Mouse (Mus musculus) lung, embryonic 15.5 days (tissue): ENCODE measurements around the gene Pecam1. TPM values are rescaled to one million over a fixed set of nuclear protein-coding genes. Genes with fewer than 3 reads are reported as not detected.
"Not testable (repeated sequence)": the region's sequence is repeated elsewhere in the genome, so short reads cannot be mapped to it uniquely, and the experiment has no call there.

Source experiments
- ATAC-seq: fragments of 200-750 bp; cut with Nextera tagmentation; 2 replicates; pipeline ENCODE4 v1.8.0; 2017; ENCODE audit warnings: moderate number of reproducible peaks, borderline replicate concordance; ENCODE audit not compliant: low FRiP score, low TSS enrichment; ENCODE audit errors: extremely low read depth
- H3K27ac ChIP-seq: fragments of 300-500 bp; sonication (generic); 2 replicates; pipeline ENCODE4 v1.5.1; 2015; ENCODE audit warnings: moderate library complexity, mild to moderate bottlenecking, inconsistent platforms
- H3K27me3 ChIP-seq: fragments of 300-500 bp; sonication (generic); 2 replicates; pipeline ENCODE4 v1.6.1; 2015; ENCODE audit warnings: inconsistent platforms
- H3K36me3 ChIP-seq: fragments of 300-500 bp; sonication (generic); 2 replicates; pipeline ENCODE4 v1.6.1; 2015; ENCODE audit warnings: inconsistent platforms
- H3K4me1 ChIP-seq: fragments of 300-500 bp; sonication (generic); 2 replicates; pipeline ENCODE4 v1.6.1; 2015; ENCODE audit warnings: inconsistent platforms
- H3K4me2 ChIP-seq: fragments of 300-500 bp; sonication (generic); 2 replicates; pipeline ENCODE4 v1.6.1; 2015; ENCODE audit warnings: inconsistent platforms, mild to moderate bottlenecking, moderate library complexity
- H3K4me3 ChIP-seq: fragments of 300-500 bp; sonication (generic); 2 replicates; pipeline ENCODE4 v1.5.1; 2015; ENCODE audit warnings: mild to moderate bottlenecking, inconsistent platforms
- H3K9ac ChIP-seq: fragments of 300-500 bp; sonication (generic); 2 replicates; pipeline ENCODE4 v1.6.1; 2015; ENCODE audit warnings: inconsistent platforms
- H3K9me3 ChIP-seq: fragments of 300-500 bp; sonication (generic); 2 replicates; pipeline ENCODE4 v1.6.1; 2016; ENCODE audit warnings: inconsistent platforms
- WGBS: fragments of 180-500 bp; shearing (Covaris S2); methylation state at CpG from one replicate; pipeline ENCODE4 v1.1.7; 2015; 5-methylcytosine and 5-hydroxymethylcytosine counted together
- polyA plus RNA-seq: library from polyadenylated mRNA; unstranded; fragments of >200 nt; fragmentation: Nextera tagmentation; extraction: Ambion mirVana; gene quantifications from 2 replicates; pipeline ENCODE4 v1.2.1, GENCODE M21; 2015

Pecam1 gene
- polyA plus RNA-seq, 1 experiment from 2014 or later = 117 TPM

DNA sequence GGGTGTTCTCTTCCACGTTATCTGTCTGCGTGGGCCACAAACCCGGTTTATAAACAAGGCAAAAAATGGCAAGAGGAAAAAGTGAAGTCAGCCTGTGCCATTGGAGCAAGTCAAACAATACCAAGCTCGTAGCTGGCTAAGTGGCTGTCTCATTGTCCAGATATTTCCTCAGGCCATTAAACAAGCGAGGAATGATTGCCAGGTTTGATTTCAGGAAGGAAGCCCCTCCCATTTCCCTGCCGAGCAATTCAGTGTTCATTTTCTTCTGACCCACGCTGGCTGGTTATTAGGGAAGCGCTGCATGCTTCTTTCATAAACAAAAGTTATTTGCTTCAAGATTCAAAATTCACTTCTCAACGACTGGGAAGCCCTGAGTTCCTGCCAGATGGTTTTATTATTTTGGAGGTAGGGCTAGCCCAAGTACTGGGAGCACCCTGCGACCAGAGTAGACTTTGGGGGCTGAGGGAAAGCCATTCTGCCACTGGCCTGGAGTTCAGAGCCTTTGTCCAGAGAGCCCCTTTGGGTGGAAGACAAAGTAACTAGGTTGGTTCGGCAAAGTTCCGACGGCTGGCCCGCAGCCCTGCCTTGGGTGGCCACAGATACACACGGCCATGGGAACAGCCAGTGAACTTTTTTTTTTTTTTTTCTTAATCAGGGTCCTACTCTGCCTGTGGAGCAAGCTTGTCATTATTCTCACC is 90.7 kb downstream of the Pecam1 start:
- WGBS = 31% methylated on average over 15 of the region's 15 CpGs
- Histone ChIP-seq H3K4me3 (no peak overlapping the region), H3K27me3 (no peaks in the 10 kb centered on the region), H3K4me2 (peak overlapping the region; percentile 16), H3K27ac (peak overlapping the region; percentile 95), H3K4me1 (peaks cover 46% of the 10 kb centered on the region), H3K9ac (no peak overlapping the region; the same call in 1 of the 2 replicates), H3K9me3 (no peaks in the 10 kb centered on the region), H3K36me3 (no peaks in the 10 kb centered on the region)
- peak; percentile 35; the same call in 1 of the 2 replicates for ATAC-seq

DNA sequence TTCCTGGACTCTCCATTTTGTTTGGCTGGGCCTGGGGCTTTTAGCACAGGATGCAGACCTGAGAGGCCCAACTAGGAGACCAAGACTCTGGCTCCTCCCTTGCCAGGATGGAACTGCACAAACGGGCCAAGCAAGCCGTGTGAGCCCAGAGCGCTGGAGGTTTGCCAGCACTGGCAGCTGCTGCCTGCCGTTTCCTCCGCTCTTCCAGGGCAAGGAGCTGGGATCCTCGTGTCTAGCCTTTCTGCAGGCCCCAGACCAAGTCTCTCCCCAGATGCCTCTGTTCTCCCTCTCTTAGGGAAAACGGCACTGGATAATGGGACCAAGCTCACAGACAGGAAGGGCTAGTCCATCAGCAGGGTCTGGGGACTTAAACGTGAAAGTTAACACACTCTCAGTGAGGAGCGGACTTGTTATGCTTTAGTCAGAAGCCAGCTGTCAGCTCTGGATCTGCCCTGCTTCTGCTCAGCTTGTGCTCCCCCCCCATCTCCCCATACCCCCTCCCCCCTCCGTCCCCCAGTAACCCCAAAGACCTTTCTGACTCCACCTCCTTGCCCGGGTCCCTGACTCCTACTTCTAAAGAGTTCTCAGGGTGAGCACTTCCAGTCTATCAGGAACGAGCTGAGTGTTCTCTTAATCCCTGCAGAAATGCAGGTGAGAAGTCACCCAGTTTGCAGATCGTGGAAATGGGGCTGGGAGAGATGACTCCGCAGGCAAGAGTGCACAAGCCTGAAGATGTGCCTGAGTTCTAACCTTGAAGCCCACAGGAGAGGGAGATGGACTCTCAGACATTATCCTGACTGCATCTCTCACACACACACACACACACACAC is 92.2 kb downstream of the Pecam1 start:
- no peak overlapping the region for H3K4me3 ChIP-seq
- H3K9ac ChIP-seq = peak overlapping the region; percentile 20; the same call in 1 of the 2 replicates
- no peaks in the 10 kb centered on the region for H3K9me3 ChIP-seq
- peak overlapping the region; percentile 95 for H3K27ac ChIP-seq
- peak overlapping the region; percentile 17 for H3K4me2 ChIP-seq
- no peaks in the 10 kb centered on the region for H3K36me3 ChIP-seq
- H3K4me1 ChIP-seq = peaks cover 41% of the 10 kb centered on the region
- 8% methylated on average over 14 of the region's 14 CpGs for WGBS
- H3K27me3 ChIP-seq = no peaks in the 10 kb centered on the region
- ATAC-seq = peak; percentile 84

DNA sequence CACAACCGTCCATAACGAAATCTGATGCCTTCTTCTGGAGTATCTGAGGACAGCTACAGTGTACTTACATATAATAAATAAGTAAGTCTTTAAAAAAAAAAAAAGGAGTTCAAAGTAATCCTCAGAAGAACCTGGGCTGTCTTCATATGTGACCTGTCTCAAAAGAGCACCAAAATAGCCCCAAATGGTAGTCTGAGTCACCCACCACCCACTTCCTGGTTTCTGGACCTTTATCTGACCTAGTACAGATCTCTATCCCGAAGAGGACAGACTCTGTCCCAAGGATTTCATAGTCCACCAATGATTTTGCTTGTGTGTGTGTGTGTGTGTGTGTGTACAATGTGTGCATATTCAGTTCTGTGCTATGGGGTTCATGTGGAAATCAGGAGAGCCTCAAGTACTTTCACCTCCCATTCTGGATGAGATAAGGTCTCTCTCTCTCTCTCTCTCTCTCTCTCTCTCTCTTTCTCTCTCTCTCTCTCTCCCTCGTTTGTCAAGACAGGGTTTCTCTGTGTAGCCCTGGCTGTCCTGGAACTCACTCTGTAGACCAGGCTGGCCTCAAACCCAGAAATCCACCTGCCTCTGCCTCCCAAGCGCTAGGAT is 93.4 kb downstream of the Pecam1 start:
- not testable (repeated sequence) for H3K9ac ChIP-seq, H3K4me2 ChIP-seq, H3K27me3 ChIP-seq, H3K4me3 ChIP-seq, ATAC-seq, H3K36me3 ChIP-seq, H3K9me3 ChIP-seq
- WGBS = 75% methylated on average over 5 of the region's 5 CpGs
- Histone ChIP-seq H3K4me1 (peaks cover 37% of the 10 kb centered on the region), H3K27ac (peak overlapping the region; percentile 95; the same call in 1 of the 2 replicates)

DNA sequence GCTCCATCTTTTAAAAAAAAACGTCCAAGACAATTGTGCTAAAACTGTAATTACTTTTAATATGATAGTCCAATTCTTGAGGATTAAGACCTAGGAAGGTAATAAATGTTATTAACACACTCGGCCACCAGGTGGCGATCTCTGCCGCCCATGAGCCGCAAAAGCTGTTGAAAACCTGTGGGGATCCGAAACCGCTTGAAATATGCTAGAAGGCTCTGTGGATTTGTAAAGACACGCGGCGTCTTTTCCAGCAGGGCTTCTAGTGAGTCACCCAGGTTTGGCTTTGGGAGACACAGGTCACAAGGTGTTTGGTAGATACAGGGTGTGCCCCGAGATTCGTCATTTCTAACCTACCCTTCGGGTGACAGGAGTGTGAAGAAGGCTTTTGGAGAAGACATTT is 102.1 kb downstream of the Pecam1 start:
- no peak overlapping the region for H3K27ac ChIP-seq
- H3K4me1 ChIP-seq = 0 out of 2 replicates have a peak, but pooled peaks cover 5% of the 10 kb centered on the region
- no peak overlapping the region for H3K9ac ChIP-seq
- no peaks in the 10 kb centered on the region for H3K9me3 ChIP-seq
- H3K4me2 ChIP-seq = no peak overlapping the region
- WGBS = 23% methylated on average over 13 of the region's 13 CpGs
- no peaks in the 10 kb centered on the region for H3K36me3 ChIP-seq
- no peaks in the 10 kb centered on the region for H3K27me3 ChIP-seq
- ATAC-seq = no peak
- no peak overlapping the region for H3K4me3 ChIP-seq

DNA sequence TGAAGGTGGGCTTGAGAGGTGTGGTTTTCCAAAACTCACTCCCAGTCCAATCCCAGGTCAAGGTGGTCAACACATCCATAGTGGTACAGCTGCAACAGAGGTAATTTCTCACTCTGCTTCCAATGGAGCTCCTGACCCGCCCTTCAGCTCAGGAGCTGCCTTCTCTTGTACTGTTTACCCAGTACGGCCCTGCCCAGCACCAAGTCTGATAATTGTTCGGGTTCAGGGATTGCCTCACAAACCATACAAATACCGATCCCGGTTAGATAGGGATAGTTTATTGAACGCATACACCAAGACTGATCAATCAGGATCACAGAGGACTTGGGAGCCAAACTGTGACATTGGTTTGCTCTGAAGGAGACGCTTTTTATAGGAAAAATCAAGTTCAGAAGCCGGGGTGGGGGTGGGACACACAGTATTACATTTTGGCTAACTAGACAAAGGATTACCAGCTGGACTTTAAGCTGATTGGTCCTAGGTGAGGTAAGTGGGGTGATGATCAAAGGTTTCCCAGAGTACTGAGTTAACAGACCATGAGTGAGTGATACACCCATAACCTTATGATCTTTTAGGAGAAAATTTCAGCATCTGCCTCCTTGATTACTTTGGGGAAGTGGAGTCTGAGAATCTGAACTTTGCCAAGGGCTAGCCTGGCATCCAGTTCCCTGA is 107.3 kb downstream of the Pecam1 start:
- Histone ChIP-seq H3K27me3 (no peaks in the 10 kb centered on the region), H3K9ac (no peak overlapping the region), H3K4me3 (no peak overlapping the region), H3K9me3 (no peaks in the 10 kb centered on the region), H3K4me2 (no peak overlapping the region), H3K36me3 (no peaks in the 10 kb centered on the region), H3K27ac (no peak overlapping the region), H3K4me1 (peaks cover 31% of the 10 kb centered on the region)
- ATAC-seq = no peak
- 65% methylated on average over 8 of the region's 8 CpGs for WGBS

DNA sequence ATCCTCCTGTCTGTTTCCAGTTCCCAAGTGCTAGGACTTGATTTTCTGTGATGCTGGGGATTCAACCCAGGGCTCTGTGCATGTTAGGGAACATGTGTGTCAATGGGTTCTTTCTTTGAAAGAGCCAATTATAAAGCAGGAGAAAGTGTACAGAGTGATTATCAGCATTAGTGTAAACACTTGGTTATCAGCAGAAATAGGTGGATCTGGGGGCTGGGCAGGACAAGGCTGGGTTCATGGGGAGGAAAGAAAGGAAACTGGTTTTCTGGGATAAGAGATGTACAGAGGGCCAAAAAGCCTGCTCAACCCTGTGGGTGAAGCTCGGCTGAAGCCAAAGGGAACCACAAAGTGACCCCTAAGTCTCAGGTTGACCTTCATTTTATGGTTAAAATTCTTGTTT is 108.8 kb downstream of the Pecam1 start:
- Histone ChIP-seq H3K9ac (no peak overlapping the region), H3K4me2 (no peak overlapping the region), H3K4me1 (peaks cover 42% of the 10 kb centered on the region), H3K27me3 (no peaks in the 10 kb centered on the region), H3K36me3 (no peaks in the 10 kb centered on the region), H3K4me3 (no peak overlapping the region), H3K9me3 (no peaks in the 10 kb centered on the region), H3K27ac (peak overlapping the region; percentile 42)
- WGBS = 47% methylated on average over 1 of the region's 1 CpGs
- no peak for ATAC-seq

DNA sequence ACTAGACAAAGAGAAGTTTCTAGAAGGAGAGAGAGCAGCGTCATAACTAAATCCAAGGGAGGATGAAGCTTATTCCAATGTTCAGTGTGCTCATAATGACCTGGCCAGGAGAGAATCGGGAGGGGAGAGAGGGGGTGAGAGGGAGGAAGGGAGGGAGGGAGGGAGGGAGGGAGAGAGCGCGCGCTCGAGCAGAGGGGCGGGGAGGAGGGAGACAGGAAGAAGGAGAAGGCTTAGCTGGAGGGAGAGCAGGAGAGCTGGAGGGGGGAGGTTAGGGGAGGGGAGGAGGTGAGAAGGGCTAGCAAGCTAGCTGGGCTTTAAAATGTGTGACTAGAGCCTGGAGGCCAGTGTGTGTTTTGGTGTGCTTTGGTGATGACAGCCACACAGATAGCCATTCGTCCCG is 110.4 kb downstream of the Pecam1 start:
- ATAC-seq = 0 out of 2 replicates have a peak, but pooled peaks have one; percentile 15
- Histone ChIP-seq H3K27ac (peak overlapping the region; percentile 73), H3K4me1 (peaks cover 42% of the 10 kb centered on the region), H3K4me3 (no peak overlapping the region), H3K4me2 (peak overlapping the region; percentile 22; the same call in 1 of the 2 replicates), H3K27me3 (no peaks in the 10 kb centered on the region), H3K9me3 (no peaks in the 10 kb centered on the region), H3K36me3 (no peaks in the 10 kb centered on the region), H3K9ac (no peak overlapping the region)
- 10% methylated on average over 8 of the region's 9 CpGs for WGBS

DNA sequence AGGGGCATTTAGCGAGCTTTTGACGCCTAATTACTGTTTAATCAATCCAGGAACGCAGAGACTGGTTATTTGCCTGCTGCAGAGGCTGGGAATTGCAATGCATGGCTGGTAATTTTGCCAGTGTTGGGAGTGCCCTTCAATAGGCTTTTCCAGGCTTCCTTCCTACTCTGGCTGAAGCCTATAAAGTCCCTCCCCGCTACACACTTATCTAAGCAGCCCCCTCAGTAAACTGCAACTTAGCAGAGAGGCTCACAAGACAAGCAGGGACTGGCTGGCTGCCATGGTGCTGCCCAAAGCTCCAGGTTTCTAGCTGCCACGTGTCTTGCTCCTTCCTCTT is 111.1 kb downstream of the Pecam1 start:
- WGBS = 18% methylated on average over 5 of the region's 5 CpGs
- no peak overlapping the region for H3K4me2 ChIP-seq

DNA sequence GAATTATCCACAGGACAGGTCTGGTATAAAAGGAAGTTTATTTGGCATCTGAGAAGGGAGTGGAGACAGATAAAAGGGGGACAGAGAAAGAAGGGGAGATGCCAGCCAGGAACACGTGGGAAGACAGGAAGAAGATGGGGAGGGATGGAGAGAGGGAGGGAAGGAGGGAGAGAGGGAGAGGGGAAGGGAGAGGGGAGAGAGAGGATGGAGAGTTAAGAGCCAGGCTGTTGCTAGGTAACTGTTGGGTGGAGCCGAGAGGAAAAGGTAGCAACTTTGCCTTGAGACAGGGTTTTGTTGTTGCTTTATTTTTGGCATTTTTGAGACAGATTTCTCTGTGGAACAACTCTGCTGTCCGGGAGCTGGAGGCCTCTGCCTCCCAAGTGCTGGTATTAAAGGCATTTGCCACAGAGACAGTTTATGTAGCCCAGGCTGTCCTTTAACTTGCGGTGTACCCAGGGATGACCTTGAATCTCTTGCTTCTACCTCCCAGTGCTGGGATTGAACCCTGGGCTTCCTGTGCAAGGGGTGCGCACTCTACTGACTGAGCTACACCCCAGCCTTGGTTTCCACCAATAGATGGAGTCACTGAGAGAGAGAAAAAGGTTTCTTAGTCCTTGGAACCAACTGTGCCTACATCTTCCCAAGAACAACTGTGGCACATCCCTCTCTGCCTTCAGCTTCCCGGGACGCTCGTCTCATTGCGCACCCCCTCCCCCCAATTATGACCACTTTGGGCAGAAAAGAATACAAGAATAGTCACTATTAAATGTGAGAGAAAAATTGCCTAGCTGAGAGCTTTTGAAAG is 111.7 kb downstream of the Pecam1 start:
- no peaks in the 10 kb centered on the region for H3K36me3 ChIP-seq
- 34% methylated on average over 9 of the region's 9 CpGs for WGBS
- H3K27me3 ChIP-seq = no peaks in the 10 kb centered on the region
- H3K9me3 ChIP-seq = no peaks in the 10 kb centered on the region
- no peak for ATAC-seq
- peak overlapping the region; percentile 73 for H3K27ac ChIP-seq
- H3K4me2 ChIP-seq = no peak overlapping the region
- no peak overlapping the region for H3K4me3 ChIP-seq
- no peak overlapping the region for H3K9ac ChIP-seq
- H3K4me1 ChIP-seq = peaks cover 42% of the 10 kb centered on the region

More for the DNA sequence above, 111.1 kb downstream of the Pecam1 start:
- peak overlapping the region; percentile 73 for H3K27ac ChIP-seq
- peaks cover 42% of the 10 kb centered on the region for H3K4me1 ChIP-seq
- H3K4me3 ChIP-seq = no peak overlapping the region
- H3K36me3 ChIP-seq = no peaks in the 10 kb centered on the region
- 0 out of 2 replicates have a peak, but pooled peaks have one; percentile 9 for ATAC-seq
- H3K9me3 ChIP-seq = no peaks in the 10 kb centered on the region
- no peaks in the 10 kb centered on the region for H3K27me3 ChIP-seq
- no peak overlapping the region for H3K9ac ChIP-seq

DNA sequence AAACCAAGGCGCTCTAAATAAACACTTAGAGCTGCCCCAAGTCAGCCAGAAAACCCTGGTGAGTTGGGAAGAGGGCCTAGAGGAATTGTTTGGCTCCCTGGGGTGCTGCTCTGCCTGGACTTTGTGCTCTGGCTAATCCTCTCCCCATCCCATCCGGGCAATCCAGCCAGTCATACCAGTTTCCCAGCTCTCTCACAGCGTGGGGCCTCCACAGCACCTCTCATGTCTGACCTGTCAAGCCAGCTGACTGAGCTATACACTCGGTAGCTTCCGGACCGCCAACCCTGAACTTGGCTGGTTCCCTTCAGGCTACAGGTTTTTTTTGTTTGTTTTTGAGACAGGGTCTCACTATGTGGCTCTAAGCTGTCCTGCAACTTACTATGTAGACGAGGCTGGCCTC is 112.7 kb downstream of the Pecam1 start:
- no peak overlapping the region for H3K4me3 ChIP-seq
- ATAC-seq = no peak
- H3K27me3 ChIP-seq = no peaks in the 10 kb centered on the region
- H3K9ac ChIP-seq = no peak overlapping the region
- H3K36me3 ChIP-seq = no peaks in the 10 kb centered on the region
- no peak overlapping the region for H3K4me2 ChIP-seq
- 20% methylated on average over 7 of the region's 7 CpGs for WGBS
- peaks cover 42% of the 10 kb centered on the region for H3K4me1 ChIP-seq
- H3K9me3 ChIP-seq = no peaks in the 10 kb centered on the region
- H3K27ac ChIP-seq = peak overlapping the region; percentile 24; the same call in 1 of the 2 replicates

DNA sequence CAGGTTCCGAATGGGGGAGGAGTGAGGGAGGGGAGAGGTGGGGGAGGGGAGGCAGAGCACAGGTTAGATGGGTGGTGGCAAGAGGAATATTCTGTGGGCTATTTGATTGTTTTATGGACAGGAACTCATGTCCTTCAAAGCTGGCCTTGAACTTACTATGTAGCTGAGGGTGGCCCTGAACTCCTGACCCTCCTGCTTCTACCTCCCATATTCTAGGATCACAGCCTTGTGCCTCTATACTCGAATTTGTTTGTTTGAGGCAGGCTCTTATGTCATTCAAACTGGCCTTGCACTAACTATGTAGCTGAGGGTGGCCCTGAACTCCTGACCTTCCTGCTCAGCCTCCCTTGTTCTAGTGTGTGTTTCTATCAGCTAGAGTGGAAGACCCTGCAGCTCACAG is 114.5 kb downstream of the Pecam1 start:
- WGBS = 33% methylated on average over 2 of the region's 2 CpGs
- no peak for ATAC-seq

More for the DNA sequence above, 114.5 kb downstream of the Pecam1 start:
- Histone ChIP-seq H3K9me3 (no peaks in the 10 kb centered on the region), H3K27me3 (no peaks in the 10 kb centered on the region), H3K36me3 (no peaks in the 10 kb centered on the region), H3K4me2 (no peak overlapping the region), H3K4me3 (no peak overlapping the region), H3K27ac (no peak overlapping the region), H3K4me1 (peaks cover 32% of the 10 kb centered on the region), H3K9ac (no peak overlapping the region)
